Mouse (Mus musculus) WW6 (cell line): ENCODE measurements around the gene Gas2l3.

ENCODE experiments used
- DNase-seq: peaks from one replicate; pipeline ENCODE4 v3.0.0-alpha.2; 2013; ENCODE audit warnings: low read depth, low spot score

Gas2l3 gene

GRCm38 (mm10) chr10:89443623-89444151 is at the start of gene Gas2l3:
Gene Gas2l3 (minus strand): TSS chr10:89443967.
- peak; percentile 80 for DNase-seq

- DNase-seq = no peak
Measured at GRCm38 (mm10) chr10:89491321-89491720, 47.6 kb upstream of the Gas2l3 start.

DNA sequence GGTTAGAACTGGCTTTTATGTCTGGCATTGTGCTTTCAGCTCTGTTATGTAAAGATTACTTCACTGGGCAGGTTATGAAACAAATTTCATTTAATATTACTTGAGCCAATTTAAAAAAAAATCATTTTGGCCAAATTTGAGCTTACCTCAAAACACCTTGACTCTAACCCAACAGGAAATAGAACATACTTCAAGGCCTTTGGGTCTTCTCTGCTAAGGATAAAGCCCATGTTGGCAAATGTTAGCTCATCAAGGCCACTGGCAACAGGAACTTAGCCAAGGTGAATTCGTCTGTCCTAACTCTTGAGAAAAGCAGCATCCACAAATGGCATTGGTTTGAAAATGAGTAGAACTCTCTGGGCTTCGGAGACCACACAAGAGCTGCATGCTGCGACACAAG is 46.5 kb upstream of the Gas2l3 start:
- no peak for DNase-seq

DNA sequence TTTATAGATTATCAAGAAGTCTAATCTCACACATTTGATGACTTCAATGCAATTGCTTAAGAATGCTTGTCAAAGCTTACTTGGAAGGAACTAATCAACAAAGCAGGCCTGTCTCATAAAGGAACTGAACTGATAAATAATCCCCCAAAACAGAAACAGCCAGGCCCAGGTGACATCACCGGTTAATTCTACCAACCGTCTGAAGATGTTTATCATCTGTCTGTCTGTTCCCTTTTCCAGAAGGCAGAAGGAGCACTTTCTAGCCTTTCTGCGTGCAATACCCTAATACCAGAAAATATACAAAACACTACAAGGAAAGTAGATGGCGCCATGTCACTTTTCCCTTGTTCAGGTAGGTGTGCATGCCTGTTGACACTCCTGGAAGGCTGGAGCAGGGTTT is 45.7 kb upstream of the Gas2l3 start:
- no peak for DNase-seq

- no peak for DNase-seq
Measured at GRCm38 (mm10) chr10:89486995-89487742, 43.4 kb upstream of the Gas2l3 start.

GRCm38 (mm10) chr10:89484907-89485306 is 41.1 kb upstream of the Gas2l3 start:
- DNase-seq = no peak

- DNase-seq = no peak
Measured at GRCm38 (mm10) chr10:89483812-89484602, 40.2 kb upstream of the Gas2l3 start.

GRCm38 (mm10) chr10:89483113-89483512 is 39.3 kb upstream of the Gas2l3 start:
- no peak for DNase-seq

DNA sequence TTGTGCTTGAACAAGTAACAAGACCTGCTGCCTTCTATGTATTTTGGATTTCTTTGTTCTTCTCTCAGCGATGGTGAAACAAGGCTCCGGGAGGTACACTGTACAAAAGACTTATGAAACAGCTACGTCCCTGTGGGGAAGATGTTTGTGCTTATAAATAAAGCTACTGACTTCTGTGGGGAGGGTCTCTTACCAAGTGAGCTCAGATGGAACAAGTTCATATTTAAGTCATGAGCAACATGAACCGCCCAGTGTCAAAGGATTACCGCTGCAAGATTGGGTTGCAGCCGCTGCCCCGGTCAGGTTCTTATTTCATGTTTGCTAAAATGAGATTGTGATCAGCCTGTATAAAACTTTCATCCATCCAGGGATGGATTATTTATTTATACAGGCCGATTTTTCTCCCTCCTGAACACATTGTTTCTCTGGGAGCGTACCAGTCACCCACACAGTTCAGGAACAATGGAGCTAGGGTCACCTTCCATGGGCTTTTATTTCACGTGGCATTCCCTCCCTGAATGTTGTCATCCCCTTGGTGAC is 38.4 kb upstream of the Gas2l3 start:
- no peak for DNase-seq

DNA sequence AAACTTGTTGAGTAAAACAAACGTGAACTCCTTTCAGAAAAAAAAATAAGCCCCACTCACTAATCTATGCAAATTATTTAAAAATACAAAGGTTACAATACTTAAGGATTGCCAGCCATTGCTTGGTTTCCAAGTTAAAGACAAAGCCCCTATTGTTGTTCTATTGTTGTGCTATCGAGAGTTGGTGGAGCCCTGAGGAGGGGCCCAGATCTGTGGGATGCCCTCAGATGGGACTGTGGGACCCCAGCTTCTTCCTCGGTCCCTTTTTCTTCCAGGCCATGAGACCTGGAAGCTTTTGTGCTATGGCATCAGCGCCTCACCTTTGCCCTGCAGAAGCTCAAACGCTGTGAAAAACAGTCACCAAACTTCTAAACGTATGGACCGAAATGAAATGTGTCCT is 37.9 kb upstream of the Gas2l3 start:
- DNase-seq = no peak

- no peak for DNase-seq
Measured at GRCm38 (mm10) chr10:89478766-89479165, 35.0 kb upstream of the Gas2l3 start.

DNA sequence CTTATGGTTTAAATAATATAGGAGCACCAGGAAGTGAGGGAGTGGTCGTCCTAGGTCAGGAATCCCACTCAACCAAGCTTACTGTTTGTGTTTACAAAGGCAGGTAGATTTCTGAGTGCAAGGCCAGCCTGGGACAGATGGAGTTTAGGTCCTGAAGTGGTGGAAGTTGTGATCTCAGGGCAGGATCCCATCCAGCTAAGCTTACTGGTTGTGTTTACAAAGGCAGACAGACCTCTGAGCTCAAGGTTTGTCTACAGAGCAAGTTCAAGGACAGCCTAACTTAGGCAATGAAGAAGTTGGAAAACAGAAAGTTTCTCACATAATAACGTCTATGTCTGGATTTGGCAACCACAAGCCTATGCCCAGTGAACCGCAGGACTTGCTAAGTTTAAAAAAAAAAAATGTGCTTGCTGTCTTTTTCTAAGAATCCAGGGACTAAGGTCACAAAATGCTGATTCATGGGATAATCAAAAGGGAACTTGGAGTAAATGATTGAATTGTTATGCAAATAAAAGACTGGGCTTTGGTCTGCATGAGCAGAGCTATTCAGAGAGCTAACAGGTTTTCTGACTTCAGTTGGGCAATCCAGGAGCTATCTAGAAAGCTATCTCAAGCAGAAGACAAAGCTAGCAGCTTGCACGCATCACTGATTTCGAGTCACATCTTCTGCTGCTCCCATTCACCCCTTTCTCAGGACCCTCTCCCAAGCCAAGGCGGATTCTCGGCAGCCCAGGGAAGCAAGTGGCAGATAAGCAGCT is 27.0 kb upstream of the Gas2l3 start:
- peak; percentile 43 for DNase-seq

- DNase-seq = no peak
Measured at GRCm38 (mm10) chr10:89464760-89465405, 21.1 kb upstream of the Gas2l3 start.

- no peak for DNase-seq
Measured at GRCm38 (mm10) chr10:89462890-89463289, 19.1 kb upstream of the Gas2l3 start.

GRCm38 (mm10) chr10:89461856-89462507 is 18.2 kb upstream of the Gas2l3 start:
- no peak for DNase-seq

DNA sequence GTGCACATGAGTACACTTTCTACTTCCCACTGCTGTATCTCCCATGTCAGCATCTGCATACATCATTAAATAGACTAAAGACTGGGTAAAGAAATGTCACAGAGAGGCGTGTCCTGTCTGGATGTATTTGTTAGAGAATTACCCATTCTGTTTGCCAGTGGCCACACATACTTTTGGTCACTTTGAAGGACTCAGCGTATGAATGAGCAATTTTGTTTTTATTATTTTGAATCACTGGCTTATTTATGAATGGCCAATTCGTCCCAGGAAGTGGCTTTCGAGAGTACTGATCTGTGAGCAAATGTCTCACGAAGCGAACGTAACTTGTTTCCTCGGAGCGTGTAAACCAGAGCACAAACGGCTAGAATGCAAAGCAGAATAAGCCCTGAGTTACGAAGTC is 17.2 kb upstream of the Gas2l3 start:
- DNase-seq = no peak

DNA sequence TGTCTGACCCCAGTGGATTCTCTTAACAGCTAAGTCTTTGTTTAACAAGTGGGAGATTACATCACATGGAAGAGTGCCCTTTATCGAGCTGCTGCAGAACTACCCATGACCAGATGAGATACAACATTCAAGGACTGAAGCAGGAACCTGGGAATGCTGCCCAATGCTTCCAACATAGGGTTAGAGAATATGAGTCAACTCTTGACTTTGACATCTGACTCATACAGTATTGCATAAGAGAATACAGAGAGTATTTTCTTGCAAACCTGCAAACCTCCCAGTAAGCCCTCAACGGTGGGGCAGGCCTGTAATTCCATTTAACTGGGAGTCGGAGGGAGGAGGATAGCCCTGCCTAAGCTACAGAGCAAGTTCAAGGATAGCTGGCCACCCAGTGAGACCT is 15.0 kb upstream of the Gas2l3 start:
- DNase-seq = no peak

DNA sequence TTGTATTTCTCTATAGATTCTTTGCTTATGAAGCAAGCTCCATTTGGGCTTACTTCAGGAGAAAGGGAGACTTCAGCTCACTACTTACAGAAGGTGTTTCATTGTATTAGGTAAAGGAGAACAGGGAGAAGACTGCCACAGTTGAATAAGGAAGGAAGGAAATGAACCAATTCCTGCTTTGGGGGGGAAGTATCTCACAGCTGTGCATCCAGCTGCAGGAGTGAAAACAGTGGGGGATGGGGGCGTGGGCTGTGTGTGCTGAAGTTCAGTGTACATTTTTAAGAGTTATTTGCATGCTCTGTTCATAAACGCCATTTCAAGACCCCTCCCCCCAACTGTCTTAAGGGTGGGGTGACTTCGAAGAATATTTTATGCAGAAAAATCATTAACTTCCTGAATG is 10.0 kb upstream of the Gas2l3 start:
- DNase-seq = no peak

- no peak for DNase-seq
Measured at GRCm38 (mm10) chr10:89453068-89453641, 9.4 kb upstream of the Gas2l3 start.

- no peak for DNase-seq
Measured at GRCm38 (mm10) chr10:89450411-89450810, 6.6 kb upstream of the Gas2l3 start.
